Mouse (Mus musculus): ENCODE measurements around the gene Tpm4. TPM values are rescaled to one million over a fixed set of nuclear protein-coding genes. Genes with fewer than 3 reads are reported as not detected.
A peak's percentile ranks its signal among the peaks of the same experiment; 100 is the strongest.

Tpm4 gene
- total and polyA plus RNA-seq, 3 experiments = 49.9 to 106 (median 81.4) TPM

DNA sequence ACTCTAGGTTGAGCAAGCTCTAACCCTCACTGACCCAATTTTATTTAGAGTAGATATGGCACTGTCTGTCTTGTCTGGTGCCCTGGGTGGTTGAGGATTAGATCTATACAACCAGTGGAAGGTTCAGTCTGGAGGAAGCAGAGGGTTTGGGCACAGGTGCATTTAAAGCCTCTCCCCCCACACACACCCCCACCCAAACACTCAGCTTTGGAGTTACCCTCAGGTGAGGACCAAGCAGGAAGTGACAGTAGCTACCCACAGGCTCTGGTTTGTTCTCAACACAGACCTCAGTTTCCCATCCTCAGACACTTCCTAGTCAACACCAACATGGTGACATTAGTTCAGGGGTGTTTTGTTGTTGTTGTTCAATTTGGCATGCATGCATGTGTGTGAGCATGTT is 28.0 kb downstream of the Tpm4 start:
- Histone ChIP-seq H3K4me1 (ENCODE audit: control insufficient read depth, insufficient read depth, low read length) (peaks cover 15% of the 10 kb centered on the region), H3K4me3 (no peak overlapping the region), H3K27me3 (ENCODE audit: control insufficient read depth, insufficient read depth, low read length) (no peaks in the 10 kb centered on the region), H3K79me2 (replicated peaks; ENCODE audit: control insufficient read depth, insufficient read depth, low read length) (peaks cover 10% of the 10 kb centered on the region), H3K9ac (ENCODE audit: low read depth, low read length) (no peak overlapping the region), H3K27ac (no peak overlapping the region), H3K36me3 (ENCODE audit: control insufficient read depth, insufficient read depth, low read length) (peaks cover 5% of the 10 kb centered on the region; the same call in 1 of the 2 replicates)
- intact Hi-C loops (cut with DNase I) = no loop called here
- DNase-seq = no peak
- TF ChIP-seq EP300 (IDR thresholded peaks at IDR 0.05; ENCODE audit: insufficient read depth, low read depth, low read length) (no peak), CTCF (IDR thresholded peaks at IDR 0.05) (no peak), POLR2A (IDR thresholded peaks at IDR 0.05; ENCODE audit: insufficient read depth, low read depth, low read length) (no peak)

DNA sequence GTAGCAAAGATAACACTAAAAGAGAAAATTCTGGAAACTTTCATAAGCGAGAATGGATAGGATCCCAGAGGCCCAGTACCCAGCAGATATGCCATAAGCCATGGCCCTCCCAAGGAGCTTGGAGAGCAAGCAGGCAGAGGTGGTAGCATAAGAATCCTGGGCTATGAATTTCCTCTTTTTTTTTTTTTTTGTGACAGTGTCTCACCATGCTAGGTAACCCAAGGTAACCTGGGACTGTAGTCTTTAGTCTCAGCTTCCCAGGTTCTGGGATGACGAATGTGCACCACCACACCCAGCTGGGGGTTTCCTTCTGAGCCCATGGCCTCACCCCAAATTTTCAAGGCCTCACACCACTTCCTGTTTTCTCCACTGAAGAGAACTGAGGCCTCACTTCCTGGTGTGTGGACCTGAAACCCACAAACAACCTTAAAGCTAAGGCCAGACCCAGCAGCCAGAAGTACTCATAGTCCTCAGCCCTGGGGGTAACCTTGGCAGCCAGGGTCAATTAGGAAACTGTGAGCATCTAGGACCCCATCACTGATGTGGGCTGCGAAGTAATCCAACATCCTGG is 34.4 kb downstream of the Tpm4 start:
- TF ChIP-seq CTCF (IDR thresholded peaks at IDR 0.05) (no peak), POLR2A (IDR thresholded peaks at IDR 0.05; ENCODE audit: insufficient read depth, low read depth, low read length) (no peak), EP300 (IDR thresholded peaks at IDR 0.05; ENCODE audit: insufficient read depth, low read depth, low read length) (no peak)
- intact Hi-C loops (cut with DNase I) = no loop called here
- Histone ChIP-seq H3K79me2 (replicated peaks; ENCODE audit: control insufficient read depth, insufficient read depth, low read length) (peaks cover 2% of the 10 kb centered on the region; the same call in 1 of the 2 replicates), H3K36me3 (ENCODE audit: control insufficient read depth, insufficient read depth, low read length) (no peaks in the 10 kb centered on the region; the same call in 1 of the 2 replicates), H3K4me1 (ENCODE audit: control insufficient read depth, insufficient read depth, low read length) (peaks cover 2% of the 10 kb centered on the region), H3K9ac (ENCODE audit: low read depth, low read length) (no peak overlapping the region), H3K27me3 (ENCODE audit: control insufficient read depth, insufficient read depth, low read length) (no peaks in the 10 kb centered on the region), H3K4me3 (no peak overlapping the region), H3K27ac (no peak overlapping the region)
- DNase-seq = peak in 1 of 2 experiments; percentile 53
- 83% methylated on average over 3 of the region's 3 CpGs for WGBS

DNA sequence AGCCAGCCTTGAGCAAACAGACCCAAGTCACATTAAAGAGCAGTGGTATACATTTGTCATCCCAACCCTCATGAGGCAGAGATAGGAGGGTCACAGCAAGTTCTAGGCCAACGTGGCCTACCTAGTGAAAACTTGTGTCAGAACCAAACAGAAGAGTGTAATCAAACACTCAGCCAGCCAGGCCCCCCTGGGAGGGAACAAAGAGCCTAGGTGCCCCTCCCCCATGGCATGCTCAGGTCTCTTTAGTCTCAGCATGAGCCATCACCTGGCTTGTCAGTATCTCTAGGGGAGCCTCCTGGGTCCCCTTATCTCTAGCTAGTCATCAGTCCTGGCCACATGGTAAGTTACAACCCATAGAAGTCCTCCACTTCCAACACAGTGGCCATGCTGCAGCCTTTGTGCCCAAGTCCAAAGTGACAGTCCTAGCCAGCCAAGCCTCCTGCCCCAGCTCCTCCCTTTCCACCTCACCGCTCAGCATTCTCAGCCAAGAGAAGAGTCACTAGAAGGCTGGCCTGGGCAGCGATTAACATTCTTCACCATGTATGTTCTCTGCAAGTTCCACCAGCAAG is 35.0 kb downstream of the Tpm4 start:
- H3K4me3 ChIP-seq = no peak overlapping the region
- no peaks in the 10 kb centered on the region; the same call in 1 of the 2 replicates for H3K36me3 ChIP-seq (ENCODE audit: control insufficient read depth, insufficient read depth, low read length)
- 79% methylated on average over 3 of the region's 3 CpGs for WGBS
- TF ChIP-seq EP300 (IDR thresholded peaks at IDR 0.05; ENCODE audit: insufficient read depth, low read depth, low read length) (no peak), CTCF (IDR thresholded peaks at IDR 0.05) (no peak), POLR2A (IDR thresholded peaks at IDR 0.05; ENCODE audit: insufficient read depth, low read depth, low read length) (no peak)
- H3K9ac ChIP-seq (ENCODE audit: low read depth, low read length) = no peak overlapping the region
- H3K79me2 ChIP-seq (replicated peaks; ENCODE audit: control insufficient read depth, insufficient read depth, low read length) = peaks cover 2% of the 10 kb centered on the region; the same call in 1 of the 2 replicates
- H3K4me1 ChIP-seq (ENCODE audit: control insufficient read depth, insufficient read depth, low read length) = peaks cover 2% of the 10 kb centered on the region
- no peaks in the 10 kb centered on the region for H3K27me3 ChIP-seq (ENCODE audit: control insufficient read depth, insufficient read depth, low read length)
- intact Hi-C loops (cut with DNase I) = no loop called here
- no peak overlapping the region for H3K27ac ChIP-seq
- DNase-seq = no peak

DNA sequence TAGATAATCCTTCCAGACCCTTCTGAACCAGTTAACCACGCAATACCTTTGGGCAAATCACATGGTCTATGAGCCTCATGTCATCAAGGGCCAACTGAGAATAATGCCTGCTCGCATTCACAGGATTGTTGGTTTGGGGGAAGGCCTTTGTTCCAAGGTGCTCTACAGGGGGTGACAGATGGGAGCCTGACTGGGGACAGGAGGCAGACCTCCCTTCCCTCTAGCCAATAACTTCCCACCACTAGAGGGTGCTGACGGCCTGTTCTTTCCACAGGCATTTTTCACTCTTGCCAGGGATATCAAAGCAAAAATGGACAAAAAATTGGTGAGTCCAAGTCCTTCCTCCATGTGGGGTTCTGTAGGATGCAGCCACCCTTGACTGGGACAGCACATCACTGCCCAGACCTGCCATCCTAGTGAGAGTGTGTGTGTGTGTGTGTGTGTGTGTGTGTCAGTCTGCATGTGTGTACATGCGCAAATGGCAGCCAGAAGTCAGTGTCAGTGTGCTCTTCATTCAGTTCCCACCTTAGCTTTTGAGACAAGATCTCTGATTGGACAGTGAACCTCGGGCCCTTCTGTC is 42.7 kb downstream of the Tpm4 start:
- intact Hi-C loops (cut with DNase I) = loop anchor here (1.0 to 5.0 kb wide), 3 partner anchors 65 to 188 kb away; partner anchors contain the start of gene Ap1m1
- Histone ChIP-seq H3K9ac (ENCODE audit: low read depth, low read length) (no peak overlapping the region), H3K4me3 (no peak overlapping the region), H3K36me3 (ENCODE audit: control insufficient read depth, insufficient read depth, low read length) (no peaks in the 10 kb centered on the region), H3K27ac (no peak overlapping the region), H3K27me3 (ENCODE audit: control insufficient read depth, insufficient read depth, low read length) (no peaks in the 10 kb centered on the region), H3K4me1 (ENCODE audit: control insufficient read depth, insufficient read depth, low read length) (no peaks in the 10 kb centered on the region; the same call in 1 of the 2 replicates), H3K79me2 (replicated peaks; ENCODE audit: control insufficient read depth, insufficient read depth, low read length) (no peaks in the 10 kb centered on the region)
- peak; percentile 73 to 80 for DNase-seq
- TF ChIP-seq EP300 (IDR thresholded peaks at IDR 0.05; ENCODE audit: insufficient read depth, low read depth, low read length) (peak; percentile 80; the same call in 1 of the 2 replicates), CTCF (IDR thresholded peaks at IDR 0.05) (peak; percentile 92), POLR2A (IDR thresholded peaks at IDR 0.05; ENCODE audit: insufficient read depth, low read depth, low read length) (no peak)
- 61% methylated on average over 5 of the region's 5 CpGs for WGBS

DNA sequence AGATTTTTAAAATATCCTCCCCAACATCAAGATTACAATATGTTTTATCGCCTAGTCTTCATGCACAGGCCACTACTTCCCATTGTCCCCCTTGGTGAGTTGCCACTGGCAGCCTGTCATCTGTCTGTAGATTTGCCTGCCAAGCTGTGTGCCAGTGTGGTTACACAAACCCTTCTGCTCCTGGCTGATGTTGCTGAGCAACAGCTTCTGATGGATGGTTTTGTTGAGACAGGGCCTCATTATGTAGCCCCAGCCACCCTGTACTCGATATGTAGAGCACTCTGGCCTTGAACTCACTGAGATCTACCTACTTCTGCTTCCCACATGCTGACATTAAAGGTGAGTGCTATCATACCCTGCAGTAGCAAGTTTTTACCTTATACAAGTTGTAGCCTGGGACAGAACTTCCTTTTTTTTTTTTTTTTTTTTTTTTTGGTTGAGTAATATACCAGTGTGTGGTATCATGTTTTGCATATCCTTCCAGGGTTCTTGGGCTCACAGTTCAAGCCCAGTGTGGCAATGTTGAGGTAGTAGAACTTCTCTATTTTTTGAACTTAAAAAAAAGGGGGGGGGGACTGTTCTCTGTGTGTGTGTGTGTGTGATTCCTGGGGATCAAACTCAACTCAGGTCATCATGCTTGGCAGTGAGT is 48.9 kb downstream of the Tpm4 start:
- Histone ChIP-seq H3K27ac (no peak overlapping the region), H3K36me3 (ENCODE audit: control insufficient read depth, insufficient read depth, low read length) (no peaks in the 10 kb centered on the region), H3K9ac (ENCODE audit: low read depth, low read length) (no peak overlapping the region), H3K4me1 (ENCODE audit: control insufficient read depth, insufficient read depth, low read length) (no peaks in the 10 kb centered on the region), H3K79me2 (replicated peaks; ENCODE audit: control insufficient read depth, insufficient read depth, low read length) (no peaks in the 10 kb centered on the region), H3K27me3 (ENCODE audit: control insufficient read depth, insufficient read depth, low read length) (no peaks in the 10 kb centered on the region), H3K4me3 (no peak overlapping the region)
- no peak for DNase-seq
- intact Hi-C loops (cut with DNase I) = no loop called here
- 83% methylated on average over 2 of the region's 2 CpGs for WGBS
- no peak for TF ChIP-seq EP300 (IDR thresholded peaks at IDR 0.05; ENCODE audit: insufficient read depth, low read depth, low read length)
- TF ChIP-seq CTCF (IDR thresholded peaks at IDR 0.05) = no peak
- TF ChIP-seq POLR2A (IDR thresholded peaks at IDR 0.05; ENCODE audit: insufficient read depth, low read depth, low read length) = no peak

Measured in heart, adult 2 months (tissue).